Mouse (Mus musculus) C2C12 (cell line): ENCODE data around the gene Jak1.

ENCODE experiments used
- CTCF ChIP-seq: IDR thresholded peaks from one replicate; pipeline ENCODE4 v1.5.1; 2011; ENCODE audit not compliant: control insufficient read depth, insufficient read depth, insufficient read length
- MYOD1 ChIP-seq: IDR thresholded peaks from one replicate; pipeline ENCODE4 v1.6.1; 2011; ENCODE audit warnings: low read depth; ENCODE audit not compliant: control insufficient read depth, insufficient read length

- TF ChIP-seq CTCF: no peak
- TF ChIP-seq MYOD1: no peak
Observed at GRCm38 (mm10) chr4:101143901-101144300, 121.2 kb downstream of the Jak1 start.
